Mouse (Mus musculus): ENCODE results near the gene Gm8947.

DNA sequence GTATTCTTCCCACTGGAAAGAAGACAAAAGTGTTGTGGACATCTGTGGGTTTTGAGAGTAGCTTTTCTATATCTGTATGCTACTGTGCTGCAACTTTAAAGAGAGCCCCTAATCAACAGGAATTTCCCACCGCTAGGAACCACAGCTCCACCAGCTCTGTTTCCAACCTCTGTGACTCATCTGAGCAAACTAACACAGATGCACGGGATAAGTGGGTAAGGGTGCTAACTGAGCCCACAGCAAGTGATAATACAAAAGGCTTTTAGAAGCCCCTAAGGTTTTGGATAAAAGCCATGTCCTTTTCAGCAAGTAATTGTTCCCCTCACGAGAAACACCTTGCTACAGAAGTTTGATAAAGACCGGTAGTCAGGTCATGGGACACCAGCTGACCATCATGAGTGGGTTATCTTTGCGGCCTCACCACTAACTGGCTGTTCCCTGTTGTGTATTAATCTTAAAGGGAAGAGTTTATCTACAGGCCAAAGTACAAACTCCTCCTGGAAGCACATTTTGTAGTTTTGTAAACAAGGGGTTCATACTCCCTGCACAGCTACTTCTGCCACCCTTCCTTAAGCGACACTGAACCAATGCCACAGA lies 39.0 kb upstream of the Gm8947 start:
- TF ChIP-seq POLR2A (IDR thresholded peaks at IDR 0.05; ENCODE audit: control insufficient read depth, low read depth, low read length) = no peak
- no peak for TF ChIP-seq CTCF (IDR thresholded peaks at IDR 0.05; ENCODE audit: control insufficient read depth, insufficient read depth, insufficient replicate concordance, low read depth, low read length)
